Mouse (Mus musculus): ENCODE measurements around the gene Uqcc1. TPM values are rescaled to one million over a fixed set of nuclear protein-coding genes. Genes with fewer than 3 reads are reported as not detected.

The Uqcc1 gene
- total RNA-seq, 2 experiments from 2014 or later = 42.4 to 72.4 TPM

Other genes with a start within 250 kb of the Uqcc1 start
- gene Trpc4ap, start 237.9 kb downstream of the Uqcc1 start, total RNA-seq (2014; fragmentation: Nextera tagmentation) = 86.6 and 122 TPM in 2 replicates
- 45.2 and 61.0 TPM in 2 replicates for gene Trpc4ap, start 237.9 kb downstream of the Uqcc1 start, total RNA-seq (2017)
- gene Edem2, start 200.8 kb downstream of the Uqcc1 start, total RNA-seq (2014; fragmentation: Nextera tagmentation) = 15.9 and 23.0 TPM in 2 replicates
- 10.1 and 14.7 TPM in 2 replicates for gene Edem2, start 200.8 kb downstream of the Uqcc1 start, total RNA-seq (2017)
- not detected in 2 replicates for gene Gm17581, start 194.4 kb downstream of the Uqcc1 start, total RNA-seq (2014; fragmentation: Nextera tagmentation)
- gene Gm17581, start 194.4 kb downstream of the Uqcc1 start, total RNA-seq (2017) = not detected in 2 replicates
- gene Procr, start 179.2 kb downstream of the Uqcc1 start, total RNA-seq (2014; fragmentation: Nextera tagmentation) = not detected in 2 replicates
- 1.4 TPM in 1 of 2 replicates, not detected in the other for gene Procr, start 179.2 kb downstream of the Uqcc1 start, total RNA-seq (2017)
- gene Mmp24, start 155.0 kb downstream of the Uqcc1 start, total RNA-seq (2014; fragmentation: Nextera tagmentation) = not detected in 2 replicates
- gene Mmp24, start 155.0 kb downstream of the Uqcc1 start, total RNA-seq (2017) = 0.05 TPM in 1 of 2 replicates, not detected in the other
- 9.0 and 9.9 TPM in 2 replicates for gene BC029722, start 110.9 kb downstream of the Uqcc1 start, total RNA-seq (2014; fragmentation: Nextera tagmentation)
- gene BC029722, start 110.9 kb downstream of the Uqcc1 start, total RNA-seq (2017) = 4.4 and 10.3 TPM in 2 replicates
- 234 and 280 TPM in 2 replicates for gene Eif6, start 103.4 kb downstream of the Uqcc1 start, total RNA-seq (2014; fragmentation: Nextera tagmentation)
- 50.6 and 110 TPM in 2 replicates for gene Eif6, start 103.4 kb downstream of the Uqcc1 start, total RNA-seq (2017)
- not detected in 2 replicates for gene Fam83c, start 95.5 kb downstream of the Uqcc1 start, total RNA-seq (2014; fragmentation: Nextera tagmentation)
- not detected in 2 replicates for gene Fam83c, start 95.5 kb downstream of the Uqcc1 start, total RNA-seq (2017)
- gene Gm15557, start 10.4 kb upstream of the Uqcc1 start, total RNA-seq (2014; fragmentation: Nextera tagmentation) = not detected in 2 replicates
- gene Gm15557, start 10.4 kb upstream of the Uqcc1 start, total RNA-seq (2017) = not detected in 2 replicates
- gene Gdf5, start 15.1 kb upstream of the Uqcc1 start, total RNA-seq (2014; fragmentation: Nextera tagmentation) = not detected in 2 replicates
- not detected in 2 replicates for gene Gdf5, start 15.1 kb upstream of the Uqcc1 start, total RNA-seq (2017)
- 22.0 and 26.1 TPM in 2 replicates for gene Cep250, start 26.1 kb upstream of the Uqcc1 start, total RNA-seq (2014; fragmentation: Nextera tagmentation)
- gene Cep250, start 26.1 kb upstream of the Uqcc1 start, total RNA-seq (2017) = 23.9 and 27.9 TPM in 2 replicates
- gene 6430550D23Rik, start 77.7 kb upstream of the Uqcc1 start, total RNA-seq (2014; fragmentation: Nextera tagmentation) = 0.37 and 1.3 TPM in 2 replicates
- gene 6430550D23Rik, start 77.7 kb upstream of the Uqcc1 start, total RNA-seq (2017) = 7.0 TPM in 1 of 2 replicates, not detected in the other
- 160 TPM in 2 replicates for gene Ergic3, start 77.7 kb upstream of the Uqcc1 start, total RNA-seq (2014; fragmentation: Nextera tagmentation)
- 68.0 and 100 TPM in 2 replicates for gene Ergic3, start 77.7 kb upstream of the Uqcc1 start, total RNA-seq (2017)
- not detected in 2 replicates for gene Fer1l4, start 122.6 kb upstream of the Uqcc1 start, total RNA-seq (2014; fragmentation: Nextera tagmentation)
- gene Fer1l4, start 122.6 kb upstream of the Uqcc1 start, total RNA-seq (2017) = not detected in 2 replicates
- gene Spag4, start 134.9 kb upstream of the Uqcc1 start, total RNA-seq (2014; fragmentation: Nextera tagmentation) = 1.6 and 5.0 TPM in 2 replicates
- 1.8 TPM in 1 of 2 replicates, not detected in the other for gene Spag4, start 134.9 kb upstream of the Uqcc1 start, total RNA-seq (2017)
- 28.7 and 29.6 TPM in 2 replicates for gene Cpne1, start 181.7 kb upstream of the Uqcc1 start, total RNA-seq (2014; fragmentation: Nextera tagmentation)
- gene Cpne1, start 181.7 kb upstream of the Uqcc1 start, total RNA-seq (2017) = 15.0 and 19.9 TPM in 2 replicates
- gene Rbm12, start 181.7 kb upstream of the Uqcc1 start, total RNA-seq (2014; fragmentation: Nextera tagmentation) = 57.8 and 58.4 TPM in 2 replicates
- 48.4 and 48.5 TPM in 2 replicates for gene Rbm12, start 181.7 kb upstream of the Uqcc1 start, total RNA-seq (2017)
- gene Gm28036, start 196.8 kb upstream of the Uqcc1 start, total RNA-seq (2014; fragmentation: Nextera tagmentation) = 9.2 and 16.3 TPM in 2 replicates
- gene Gm28036, start 196.8 kb upstream of the Uqcc1 start, total RNA-seq (2017) = 30.6 and 54.8 TPM in 2 replicates
- gene Romo1, start 213.7 kb upstream of the Uqcc1 start, total RNA-seq (2014; fragmentation: Nextera tagmentation) = 197 and 326 TPM in 2 replicates
- 12.3 and 18.2 TPM in 2 replicates for gene Romo1, start 213.7 kb upstream of the Uqcc1 start, total RNA-seq (2017)
- gene Nfs1, start 213.9 kb upstream of the Uqcc1 start, total RNA-seq (2014; fragmentation: Nextera tagmentation) = 82.6 and 85.5 TPM in 2 replicates
- gene Nfs1, start 213.9 kb upstream of the Uqcc1 start, total RNA-seq (2017) = 58.6 and 61.5 TPM in 2 replicates
- 370 and 390 TPM in 2 replicates for gene Rbm39, start 249.9 kb upstream of the Uqcc1 start, total RNA-seq (2014; fragmentation: Nextera tagmentation)
- 690 and 765 TPM in 2 replicates for gene Rbm39, start 249.9 kb upstream of the Uqcc1 start, total RNA-seq (2017)

All from megakaryocyte-erythroid progenitor cell, adult 5-6 weeks (primary cell).